Mouse (Mus musculus): Measurements from ENCODE around the gene Gm45213. TPM values are rescaled to one million over a fixed set of nuclear protein-coding genes. Genes with fewer than 3 reads are reported as not detected.

The Gm45213 gene
- total RNA-seq, 2 experiments from 2014 or later: not detected

GRCm38 (mm10) chr7:66110636-66111112 is 67.3 kb downstream of the Gm45213 start:
- intact Hi-C loops (cut with DNase I): loop anchor here (5.0 kb wide), 1 partner anchor 62 kb away; no protein-coding TSS in a partner anchor
- Histone ChIP-seq H3K4me3 (peak overlapping the region; percentile 68), H3K27ac (peak overlapping the region; percentile 79)
- no peak for DNase-seq (ENCODE audit: extremely low spot score in 1 of 2, low spot score in 2 of 2)
- no peak for TF ChIP-seq CTCF (IDR thresholded peaks at IDR 0.05)

- no peak for DNase-seq (ENCODE audit: extremely low spot score in 1 of 2, low spot score in 2 of 2)
- intact Hi-C loops (cut with DNase I): loop anchor here (5.0 kb wide), 1 partner anchor 61 kb away; no protein-coding TSS in a partner anchor
- no peak overlapping the region for H3K27ac ChIP-seq
- TF ChIP-seq CTCF (IDR thresholded peaks at IDR 0.05): no peak
- H3K4me3 ChIP-seq: peak overlapping the region; percentile 68
Measured at GRCm38 (mm10) chr7:66111211-66111610, 67.8 kb downstream of the Gm45213 start.

Other genes starting within 250 kb of the Gm45213 start
- 1 to 10 TPM; 8.5 to 9.5 TPM for gene Pcsk6, start 181.9 kb upstream of the Gm45213 start, total RNA-seq (2021)
- gene Snrpa1, start 15.4 kb downstream of the Gm45213 start, total RNA-seq (2021): 10 to 100 TPM; 36.8 to 37.0 TPM
- 10 to 100 TPM; 46.5 to 47.5 TPM for gene Selenos, start 36.0 kb downstream of the Gm45213 start, total RNA-seq (2021)
- gene Chsy1, start 65.9 kb downstream of the Gm45213 start, total RNA-seq (2021): 10 to 100 TPM; 15.6 to 17.3 TPM

All from left cerebral cortex, adult 2 months (tissue).